Mouse (Mus musculus): ENCODE results near the gene Krt34. TPM values are rescaled to one million over a fixed set of nuclear protein-coding genes. Genes with fewer than 3 reads are reported as not detected.

The Krt34 gene
- total and polyA plus RNA-seq, 3 experiments = not detected

DNA sequence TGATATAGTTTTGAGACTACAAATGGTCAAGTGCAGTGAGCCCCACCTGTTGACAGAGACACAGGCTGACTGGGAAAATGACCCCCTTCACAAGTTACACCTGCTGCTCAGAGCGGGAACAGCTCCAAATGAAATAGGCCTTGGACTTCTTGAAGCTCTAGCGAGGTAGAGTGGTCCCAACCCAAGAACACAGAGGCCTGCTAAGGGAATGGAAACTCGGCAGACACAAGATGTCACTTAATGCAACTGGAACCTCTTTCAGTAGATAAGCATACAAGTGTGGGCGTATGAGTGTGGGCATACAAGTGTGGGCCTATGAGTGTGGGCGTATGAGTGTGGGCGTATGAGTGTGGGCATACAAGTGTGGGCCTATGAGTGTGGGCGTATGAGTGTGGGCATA lies 42.3 kb downstream of the Krt34 start:
- Histone ChIP-seq H3K27me3 (replicated peaks) (peaks cover 61% of the 10 kb centered on the region), H3K4me2 (ENCODE audit: insufficient read depth, low read depth, poor library complexity, severe bottlenecking) (no peak overlapping the region), H3K79me2 (replicated peaks; ENCODE audit: control insufficient read depth, extremely low read depth, insufficient read depth, poor library complexity, severe bottlenecking) (no peaks in the 10 kb centered on the region), H3K4me1 (ENCODE audit: control insufficient read depth in 1 of 2, insufficient read depth in 2 of 2) (no peaks in the 10 kb centered on the region), H3K9ac (ENCODE audit: insufficient read depth, low read depth) (no peak overlapping the region), H3K36me3 (replicated peaks in 1 of 2; ENCODE audit: control insufficient read depth in 1 of 2, insufficient read depth in 1 of 2, low read length in 1 of 2) (no peaks in the 10 kb centered on the region), H3K9me3 (replicated peaks; ENCODE audit: low read length) (peaks cover 6% of the 10 kb centered on the region), H3K27ac (ENCODE audit: insufficient read depth, low read depth) (no peak overlapping the region), H3K4me3 (replicated peaks in 1 of 3; ENCODE audit: low read depth in 2 of 3, low read length in 2 of 3, poor library complexity in 1 of 3) (no peak overlapping the region)
- DNase-seq (ENCODE audit: extremely low read depth) = no peak
- in situ Hi-C loops (cut with MboI; ENCODE audit: low pct_ligation_motif_present, low pct_unique_long_range_greater_than_20kb, low sequenced_read_pairs) (no loop called here), dilution Hi-C loops (cut with MboI; ENCODE audit: extremely low pct_ligation_motif_present, extremely low pct_unique_long_range_greater_than_20kb, low sequenced_read_pairs) (no loop called here)
- no peak for TF ChIP-seq MAFK (IDR thresholded peaks at IDR 0.05; ENCODE audit: insufficient replicate concordance, low read length)
- TF ChIP-seq MXI1 (IDR thresholded peaks at IDR 0.05; ENCODE audit: low read depth, low read length) = no peak
- TF ChIP-seq IRF4 (IDR thresholded peaks at IDR 0.05; ENCODE audit: low read depth, low read length) = no peak
- no peak for TF ChIP-seq USF1 (IDR thresholded peaks at IDR 0.05; ENCODE audit: low read depth, low read length)
- TF ChIP-seq E2F4 (IDR thresholded peaks at IDR 0.05; ENCODE audit: insufficient replicate concordance, low read depth, low read length) = no peak
- TF ChIP-seq BHLHE40 (IDR thresholded peaks at IDR 0.05; ENCODE audit: low read depth, low read length) = no peak
- no peak for TF ChIP-seq GABPA (IDR thresholded peaks at IDR 0.05; ENCODE audit: insufficient replicate concordance, low read depth, low read length)
- TF ChIP-seq RCOR1 (conservative IDR thresholded peaks at IDR 0.05; ENCODE audit: low read depth, low read length) = no peak
- TF ChIP-seq SIN3A (IDR thresholded peaks at IDR 0.05; ENCODE audit: low read length) = no peak
- no peak for TF ChIP-seq CHD2 (IDR thresholded peaks at IDR 0.05; ENCODE audit: low read length)
- TF ChIP-seq RAD21 (IDR thresholded peaks at IDR 0.05; ENCODE audit: low read depth, low read length) = no peak
- no peak for TF ChIP-seq MEF2A (IDR thresholded peaks at IDR 0.05; ENCODE audit: borderline replicate concordance, low read depth, low read length)
- no peak for TF ChIP-seq POLR2A (IDR thresholded peaks at IDR 0.05; ENCODE audit: low read depth, low read length)
- no peak for TF ChIP-seq ZMIZ1 (IDR thresholded peaks at IDR 0.05; ENCODE audit: low read depth, low read length)
- no peak for TF ChIP-seq JUN (IDR thresholded peaks at IDR 0.05; ENCODE audit: insufficient read depth, low read depth, low read length)
- no peak for TF ChIP-seq MAZ (IDR thresholded peaks at IDR 0.05; ENCODE audit: low read depth, low read length)
- no peak for TF ChIP-seq ZC3H11A (IDR thresholded peaks at IDR 0.05; ENCODE audit: low read depth, low read length)
- TF ChIP-seq SMC3 (IDR thresholded peaks at IDR 0.05; ENCODE audit: low read depth, low read length) = no peak
- no peak for TF ChIP-seq PAX5 (IDR thresholded peaks at IDR 0.05; ENCODE audit: low read length)
- TF ChIP-seq MAX (IDR thresholded peaks at IDR 0.05; ENCODE audit: low read length) = no peak

- Histone ChIP-seq H3K9me3 (replicated peaks; ENCODE audit: low read length) (no peaks in the 10 kb centered on the region), H3K36me3 (replicated peaks in 1 of 2; ENCODE audit: control insufficient read depth in 1 of 2, insufficient read depth in 1 of 2, low read length in 1 of 2) (no peaks in the 10 kb centered on the region), H3K4me1 (ENCODE audit: control insufficient read depth in 1 of 2, insufficient read depth in 2 of 2) (no peaks in the 10 kb centered on the region), H3K27me3 (replicated peaks) (peaks cover 78% of the 10 kb centered on the region), H3K79me2 (replicated peaks; ENCODE audit: control insufficient read depth, extremely low read depth, insufficient read depth, poor library complexity, severe bottlenecking) (no peaks in the 10 kb centered on the region), H3K9ac (ENCODE audit: insufficient read depth, low read depth) (no peak overlapping the region), H3K4me2 (ENCODE audit: insufficient read depth, low read depth, poor library complexity, severe bottlenecking) (no peak overlapping the region), H3K4me3 (replicated peaks in 1 of 3; ENCODE audit: low read depth in 2 of 3, low read length in 2 of 3, poor library complexity in 1 of 3) (no peak overlapping the region), H3K27ac (ENCODE audit: insufficient read depth, low read depth) (no peak overlapping the region)
- no peak for DNase-seq (ENCODE audit: extremely low read depth)
- in situ Hi-C loops (cut with MboI; ENCODE audit: low pct_ligation_motif_present, low pct_unique_long_range_greater_than_20kb, low sequenced_read_pairs) = no loop called here
- no peak for TF ChIP-seq POLR2AphosphoS2 (IDR thresholded peaks at IDR 0.05; ENCODE audit: low read depth, low read length)
- TF ChIP-seq HCFC1 (IDR thresholded peaks at IDR 0.05; ENCODE audit: low read depth, low read length) = no peak
- dilution Hi-C loops (cut with MboI; ENCODE audit: extremely low pct_ligation_motif_present, extremely low pct_unique_long_range_greater_than_20kb, low sequenced_read_pairs) = no loop called here
These were observed 47.0 kb downstream of the Krt34 start for GRCm38 (mm10) chr11:99994384-99994661.

Measured in CH12.LX (cell line).